Mouse (Mus musculus) limb, embryonic 12.5 days (tissue): ENCODE measurements around the gene Bcr. TPM values are rescaled to one million over a fixed set of nuclear protein-coding genes. Genes with fewer than 3 reads are reported as not detected.

Source experiments
- ATAC-seq: fragments of 200-750 bp; cut with Nextera tagmentation; 2 replicates; pipeline ENCODE4 v1.8.0; 2017; ENCODE audit warnings: low read depth, moderate TSS enrichment; ENCODE audit not compliant: insufficient number of reproducible peaks, insufficient read depth, low FRiP score, low TSS enrichment
- H3K27ac ChIP-seq: fragments of 300-500 bp; sonication (generic); 2 replicates; pipeline ENCODE4 v1.5.1; 2016; ENCODE audit warnings: mild to moderate bottlenecking, moderate library complexity
- H3K27me3 ChIP-seq: fragments of 300-500 bp; sonication (generic); 2 replicates; pipeline ENCODE4 v1.6.1; 2016; ENCODE audit warnings: mild to moderate bottlenecking, moderate library complexity
- H3K36me3 ChIP-seq: fragments of 300-500 bp; sonication (generic); 2 replicates; pipeline ENCODE4 v1.6.1; 2016; ENCODE audit warnings: mild to moderate bottlenecking, moderate library complexity
- H3K4me1 ChIP-seq: fragments of 300-500 bp; sonication (generic); replicated peaks from 2 replicates; pipeline ENCODE4 v1.6.1; 2016
- H3K4me2 ChIP-seq: fragments of 300-500 bp; sonication (generic); 2 replicates; pipeline ENCODE4 v1.6.1; 2016; ENCODE audit warnings: mild to moderate bottlenecking, moderate library complexity
- H3K4me3 ChIP-seq: fragments of 300-500 bp; sonication (generic); replicated peaks from 2 replicates; pipeline ENCODE4 v1.5.1; 2016; ENCODE audit warnings: mild to moderate bottlenecking
- H3K9ac ChIP-seq: fragments of 300-500 bp; sonication (generic); replicated peaks from 2 replicates; pipeline ENCODE4 v1.6.1; 2016; ENCODE audit warnings: mild to moderate bottlenecking, moderate library complexity
- H3K9me3 ChIP-seq: fragments of 300-500 bp; sonication (generic); 2 replicates; pipeline ENCODE4 v1.6.1; 2016; ENCODE audit warnings: mild to moderate bottlenecking, moderate library complexity
- WGBS: fragments of 180-500 bp; shearing (Covaris S2); methylation state at CpG from one replicate; pipeline ENCODE4 v1.1.7; 2016; 5-methylcytosine and 5-hydroxymethylcytosine counted together
- polyA plus RNA-seq: library from polyadenylated mRNA; unstranded; fragments of >200 nt; fragmentation: Nextera tagmentation; extraction: Ambion mirVana; gene quantifications from 2 replicates; pipeline ENCODE4 v1.2.1, GENCODE M21; 2016

Gene Bcr
- polyA plus RNA-seq, 1 experiment from 2014 or later, result 9.9 TPM

DNA sequence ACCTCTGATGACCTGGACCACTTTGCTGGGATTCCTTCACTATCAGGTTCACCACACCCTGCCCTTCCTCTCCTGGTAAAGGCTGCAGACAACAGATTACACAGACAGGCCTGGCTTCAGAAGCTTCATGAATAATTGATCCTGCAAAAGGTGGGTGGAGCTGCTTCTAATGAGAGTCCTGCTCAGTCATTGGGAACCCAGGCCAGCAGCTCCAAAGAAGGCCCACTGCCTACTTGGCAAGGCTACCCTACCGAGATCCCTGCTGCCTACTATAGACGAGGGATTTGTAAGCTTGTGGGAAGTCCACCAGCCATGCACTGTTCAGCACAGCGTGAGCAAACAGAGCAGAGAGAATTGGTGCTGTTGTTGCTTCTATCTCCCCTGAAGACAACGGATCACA lies 4.1 kb upstream of the Bcr start:
- H3K27ac ChIP-seq, result no peak overlapping the region
- no peak overlapping the region for H3K4me2 ChIP-seq
- 41% methylated on average over 4 of the region's 4 CpGs for WGBS
- H3K27me3 ChIP-seq, result no peaks in the 10 kb centered on the region
- H3K4me1 ChIP-seq, result peaks cover 8% of the 10 kb centered on the region
- H3K9me3 ChIP-seq, result no peaks in the 10 kb centered on the region
- H3K4me3 ChIP-seq, result no peak overlapping the region
- ATAC-seq, result no peak
- no peaks in the 10 kb centered on the region for H3K36me3 ChIP-seq
- no peak overlapping the region for H3K9ac ChIP-seq

DNA sequence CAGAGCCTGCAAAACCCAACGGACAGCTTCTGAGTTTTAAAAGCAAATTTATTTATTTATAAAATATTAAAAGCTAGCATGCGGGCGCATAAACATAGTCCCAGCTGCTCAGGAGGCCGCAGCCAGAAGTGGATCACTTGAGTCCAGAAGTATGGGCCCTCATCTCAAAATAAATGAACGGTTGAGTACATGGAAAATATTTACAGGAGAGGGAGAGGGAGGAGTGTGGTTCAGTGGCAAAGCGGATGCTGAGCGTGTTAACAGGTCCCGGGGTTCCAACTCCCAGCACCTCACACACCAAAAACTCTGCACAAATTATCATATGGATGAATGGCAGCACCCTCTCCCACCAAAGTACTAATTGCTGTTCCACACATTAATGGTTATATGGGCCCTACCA lies 2.1 kb upstream of the Bcr start:
- ATAC-seq, result no peak
- no peak overlapping the region for H3K4me2 ChIP-seq
- no peaks in the 10 kb centered on the region for H3K36me3 ChIP-seq
- no peak overlapping the region for H3K9ac ChIP-seq
- no peak overlapping the region for H3K4me3 ChIP-seq
- WGBS, result 84% methylated on average over 8 of the region's 8 CpGs
- no peak overlapping the region for H3K27ac ChIP-seq
- peaks cover 6% of the 10 kb centered on the region; the same call in 1 of the 2 replicates for H3K27me3 ChIP-seq
- peaks cover 27% of the 10 kb centered on the region for H3K4me1 ChIP-seq
- no peaks in the 10 kb centered on the region for H3K9me3 ChIP-seq

DNA sequence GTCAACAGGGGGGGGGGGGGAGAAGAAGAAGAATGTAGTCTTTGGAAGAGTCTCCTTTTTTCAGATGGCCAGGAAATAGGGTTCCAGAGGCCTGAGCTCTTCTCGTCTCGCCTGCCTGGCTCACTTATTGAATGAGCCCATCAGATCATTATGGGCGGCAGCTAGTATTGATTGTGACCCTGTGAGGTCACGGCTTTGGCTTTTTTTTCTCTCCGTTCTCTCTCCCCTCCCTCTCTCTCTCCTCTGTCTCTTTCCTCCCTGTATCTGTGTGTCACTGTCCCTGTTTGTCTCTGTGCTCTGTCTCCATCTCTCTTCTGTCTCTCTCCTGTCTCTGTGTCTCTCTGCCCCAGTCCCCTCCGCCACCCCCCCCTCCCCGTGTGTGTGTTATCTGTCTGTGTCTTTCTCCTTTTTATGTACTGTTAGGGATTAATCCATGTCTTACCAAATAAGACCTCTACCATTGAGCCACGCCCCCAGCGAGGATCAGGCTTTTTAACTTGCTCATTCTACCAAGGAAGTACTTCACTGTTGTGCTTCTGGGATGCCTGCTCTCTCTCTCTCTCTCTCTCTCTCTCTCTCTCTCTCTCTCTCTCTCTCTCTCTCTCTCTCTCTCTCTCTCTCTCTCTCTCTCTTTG lies 1.5 kb upstream of the Bcr start:
- no peak overlapping the region for H3K27ac ChIP-seq
- no peaks in the 10 kb centered on the region for H3K36me3 ChIP-seq
- no peak for ATAC-seq
- peaks cover 6% of the 10 kb centered on the region; the same call in 1 of the 2 replicates for H3K27me3 ChIP-seq
- H3K4me2 ChIP-seq, result peak overlapping the region; percentile 95
- H3K4me3 ChIP-seq, result no peak overlapping the region
- no peaks in the 10 kb centered on the region for H3K9me3 ChIP-seq
- H3K9ac ChIP-seq, result no peak overlapping the region
- peaks cover 32% of the 10 kb centered on the region for H3K4me1 ChIP-seq
- WGBS, result 40% methylated on average over 9 of the region's 9 CpGs

- H3K9ac ChIP-seq, result no peak overlapping the region
- H3K36me3 ChIP-seq, result peaks cover 2% of the 10 kb centered on the region; the same call in 1 of the 2 replicates
- peaks cover 37% of the 10 kb centered on the region for H3K4me1 ChIP-seq
- no peaks in the 10 kb centered on the region for H3K9me3 ChIP-seq
- H3K4me2 ChIP-seq, result peak overlapping the region; percentile 95
- WGBS, result 1% methylated on average over 11 of the region's 11 CpGs
- ATAC-seq, result no peak
- peak overlapping the region; percentile 91; the same call in 1 of the 2 replicates for H3K4me3 ChIP-seq
- peaks cover 6% of the 10 kb centered on the region; the same call in 1 of the 2 replicates for H3K27me3 ChIP-seq
- H3K27ac ChIP-seq, result 0 out of 2 replicates have a peak overlapping the region, but pooled peaks have one; percentile 12
These were observed 996 bp upstream of the Bcr start for GRCm38 (mm10) chr10:75059396-75059795.

GRCm38 (mm10) chr10:75060843-75061235 lies 447 bp downstream of the Bcr start:
- peak overlapping the region; percentile 91 for H3K4me3 ChIP-seq
- H3K9ac ChIP-seq, result peak overlapping the region; percentile 88
- peaks cover 6% of the 10 kb centered on the region; the same call in 1 of the 2 replicates for H3K27me3 ChIP-seq
- H3K27ac ChIP-seq, result peak overlapping the region; percentile 56; the same call in 1 of the 2 replicates
- 1% methylated on average over 36 of the region's 48 CpGs for WGBS
- H3K4me2 ChIP-seq, result peak overlapping the region; percentile 95
- no peaks in the 10 kb centered on the region for H3K9me3 ChIP-seq
- H3K36me3 ChIP-seq, result peaks cover 17% of the 10 kb centered on the region
- peaks cover 51% of the 10 kb centered on the region for H3K4me1 ChIP-seq
- no peak for ATAC-seq

GRCm38 (mm10) chr10:75061341-75062188 lies 1.2 kb downstream of the Bcr start:
- peak overlapping the region; percentile 91 for H3K4me3 ChIP-seq
- no peak overlapping the region for H3K27ac ChIP-seq
- H3K27me3 ChIP-seq, result peaks cover 6% of the 10 kb centered on the region; the same call in 1 of the 2 replicates
- ATAC-seq, result no peak
- peak overlapping the region; percentile 95 for H3K4me2 ChIP-seq
- H3K36me3 ChIP-seq, result peaks cover 22% of the 10 kb centered on the region
- H3K9me3 ChIP-seq, result no peaks in the 10 kb centered on the region
- under 1% methylated on average over 71 of the region's 71 CpGs for WGBS
- peak overlapping the region; percentile 88 for H3K9ac ChIP-seq
- H3K4me1 ChIP-seq, result peaks cover 55% of the 10 kb centered on the region

DNA sequence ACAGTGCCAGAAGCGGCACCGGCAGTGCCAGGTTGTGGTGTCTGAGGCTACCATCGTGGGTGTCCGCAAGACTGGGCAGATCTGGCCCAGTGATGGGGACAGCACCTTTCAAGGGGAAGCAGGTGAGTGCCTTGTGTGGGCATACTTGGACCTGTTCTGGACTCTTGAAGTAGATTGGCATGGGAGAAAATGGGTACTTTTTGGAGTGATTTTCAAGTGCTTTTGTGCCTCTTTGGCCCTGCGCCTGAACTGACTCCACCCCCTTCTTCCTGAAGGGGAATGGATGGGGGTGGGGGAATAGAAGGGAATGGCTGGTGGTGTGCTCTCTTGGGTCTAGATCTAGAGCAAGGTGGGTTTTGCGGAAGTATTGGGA lies 1.8 kb downstream of the Bcr start:
- Histone ChIP-seq H3K4me3 (peak overlapping the region; percentile 91), H3K36me3 (peaks cover 26% of the 10 kb centered on the region), H3K27ac (no peak overlapping the region), H3K4me1 (peaks cover 58% of the 10 kb centered on the region), H3K9ac (peak overlapping the region; percentile 88), H3K4me2 (peak overlapping the region; percentile 95), H3K9me3 (no peaks in the 10 kb centered on the region), H3K27me3 (peaks cover 6% of the 10 kb centered on the region; the same call in 1 of the 2 replicates)
- ATAC-seq, result no peak
- WGBS, result 12% methylated on average over 6 of the region's 6 CpGs

GRCm38 (mm10) chr10:75062621-75063020 lies 2.2 kb downstream of the Bcr start:
- peak overlapping the region; percentile 95 for H3K4me2 ChIP-seq

GRCm38 (mm10) chr10:75063301-75063965 lies 3.0 kb downstream of the Bcr start:
- Histone ChIP-seq H3K27ac (no peak overlapping the region), H3K36me3 (peaks cover 26% of the 10 kb centered on the region), H3K4me1 (peaks cover 70% of the 10 kb centered on the region), H3K9me3 (no peaks in the 10 kb centered on the region), H3K27me3 (peaks cover 6% of the 10 kb centered on the region; the same call in 1 of the 2 replicates), H3K4me2 (peak overlapping the region; percentile 95), H3K9ac (peak overlapping the region; percentile 18; the same call in 1 of the 2 replicates), H3K4me3 (peak overlapping the region; percentile 91)
- 85% methylated on average over 12 of the region's 12 CpGs for WGBS
- no peak for ATAC-seq

More at GRCm38 (mm10) chr10:75062621-75063020, 2.2 kb downstream of the Bcr start:
- Histone ChIP-seq H3K9me3 (no peaks in the 10 kb centered on the region), H3K9ac (no peak overlapping the region; the same call in 1 of the 2 replicates), H3K27ac (no peak overlapping the region), H3K27me3 (peaks cover 6% of the 10 kb centered on the region; the same call in 1 of the 2 replicates), H3K36me3 (peaks cover 26% of the 10 kb centered on the region), H3K4me1 (peaks cover 62% of the 10 kb centered on the region), H3K4me3 (peak overlapping the region; percentile 91)
- 32% methylated on average over 6 of the region's 6 CpGs for WGBS
- ATAC-seq, result no peak

- H3K9ac ChIP-seq, result no peak overlapping the region
- H3K4me1 ChIP-seq, result peaks cover 70% of the 10 kb centered on the region
- H3K4me2 ChIP-seq, result no peak overlapping the region
- H3K9me3 ChIP-seq, result no peaks in the 10 kb centered on the region
- WGBS, result 73% methylated on average over 6 of the region's 6 CpGs
- no peak overlapping the region for H3K4me3 ChIP-seq
- peaks cover 26% of the 10 kb centered on the region for H3K36me3 ChIP-seq
- peaks cover 6% of the 10 kb centered on the region; the same call in 1 of the 2 replicates for H3K27me3 ChIP-seq
- H3K27ac ChIP-seq, result no peak overlapping the region
- ATAC-seq, result no peak
These were observed 5.3 kb downstream of the Bcr start for GRCm38 (mm10) chr10:75065691-75066090.

- no peak overlapping the region for H3K27ac ChIP-seq
- H3K27me3 ChIP-seq, result no peaks in the 10 kb centered on the region
- H3K9me3 ChIP-seq, result no peaks in the 10 kb centered on the region
- peaks cover 26% of the 10 kb centered on the region for H3K36me3 ChIP-seq
- no peak for ATAC-seq
- no peak overlapping the region for H3K4me2 ChIP-seq
- H3K4me1 ChIP-seq, result peaks cover 60% of the 10 kb centered on the region
- H3K9ac ChIP-seq, result no peak overlapping the region
- no peak overlapping the region for H3K4me3 ChIP-seq
These were observed 7.1 kb downstream of the Bcr start for GRCm38 (mm10) chr10:75067446-75067845.
